Mouse (Mus musculus) forebrain, embryonic 11.5 days (tissue): ENCODE measurements around the gene Stxbp1. TPM values are rescaled to one million over a fixed set of nuclear protein-coding genes. Genes with fewer than 3 reads are reported as not detected.

Source experiments
- ATAC-seq: fragments of 200-750 bp; cut with Nextera tagmentation; replicated peaks from 2 replicates; pipeline ENCODE4 v1.8.0; 2017; ENCODE audit warnings: moderate TSS enrichment; ENCODE audit not compliant: low FRiP score
- DNase-seq: peaks from one replicate; pipeline ENCODE4 v3.0.0-alpha.2; 2017; ENCODE audit warnings: low spot score
- H3K27ac ChIP-seq: fragments of 300-500 bp; sonication (generic); 2 replicates; pipeline ENCODE4 v1.5.1; 2014; ENCODE audit warnings: low read depth, low read length
- H3K27me3 ChIP-seq: fragments of 300-500 bp; sonication (generic); 2 replicates; pipeline ENCODE4 v1.6.1; 2014; ENCODE audit warnings: mild to moderate bottlenecking, low read length, mixed read lengths; ENCODE audit not compliant: control insufficient read depth, insufficient read depth
- H3K36me3 ChIP-seq: fragments of 300-500 bp; sonication (generic); 2 replicates; pipeline ENCODE4 v1.6.1; 2014; ENCODE audit warnings: mild to moderate bottlenecking, low read length, moderate library complexity, mixed read lengths; ENCODE audit not compliant: control insufficient read depth, insufficient read depth
- H3K4me1 ChIP-seq: fragments of 300-500 bp; sonication (generic); replicated peaks from 2 replicates; pipeline ENCODE4 v1.6.1; 2014; ENCODE audit warnings: low read length, mixed read lengths; ENCODE audit not compliant: control insufficient read depth, insufficient read depth
- H3K4me2 ChIP-seq: fragments of 300-500 bp; sonication (generic); 2 replicates; pipeline ENCODE4 v1.6.1; 2014; ENCODE audit warnings: low read depth, mild to moderate bottlenecking, low read length, moderate library complexity, mixed read lengths; ENCODE audit not compliant: severe bottlenecking
- H3K4me3 ChIP-seq: fragments of 300-500 bp; sonication (generic); 2 replicates; pipeline ENCODE4 v1.5.1; 2014; ENCODE audit warnings: low read depth, low read length
- H3K9ac ChIP-seq: fragments of 300-500 bp; sonication (generic); 2 replicates; pipeline ENCODE4 v1.6.1; 2014; ENCODE audit warnings: low read length
- H3K9me3 ChIP-seq: fragments of 300-500 bp; sonication (generic); 2 replicates; pipeline ENCODE4 v1.6.1; 2016; ENCODE audit warnings: low read length, mixed read lengths; ENCODE audit not compliant: control insufficient read depth
- WGBS: fragments of 180-500 bp; shearing (Covaris S2); extraction: QIAGEN DNeasy Blood & Tissue Kit; methylation state at CpG from one replicate; pipeline ENCODE4 v1.1.7; 2014; 5-methylcytosine and 5-hydroxymethylcytosine counted together
- polyA plus RNA-seq: library from polyadenylated mRNA; unstranded; fragments of >200 nt; fragmentation: Nextera tagmentation; extraction: Ambion mirVana; gene quantifications from 2 replicates; pipeline ENCODE4 v1.2.1, GENCODE M21; 2014

The Stxbp1 gene
- polyA plus RNA-seq, 1 experiment from 2014 or later = 44.0 TPM

DNA sequence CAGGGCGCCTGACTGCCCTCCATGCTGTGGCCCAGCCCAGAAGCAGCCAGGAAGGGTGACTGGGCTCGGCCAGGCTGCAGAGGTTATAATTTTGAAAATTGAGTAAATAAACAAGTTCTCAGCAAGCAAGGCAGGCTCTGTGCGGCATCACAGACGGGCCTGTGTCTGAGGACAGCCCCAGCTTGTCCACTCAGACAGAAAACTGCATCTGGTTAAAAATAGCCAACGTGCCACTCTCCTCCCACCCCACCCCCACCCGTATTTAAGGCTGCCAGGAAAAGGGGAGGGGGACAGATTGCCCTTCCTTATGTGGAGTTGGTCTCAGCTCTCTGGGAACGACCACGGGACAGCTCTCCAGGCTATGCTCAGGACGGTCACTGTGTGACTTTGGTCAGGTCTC, 41.0 kb upstream of the Stxbp1 start:
- 0 out of 2 replicates have a peak overlapping the region, but pooled peaks have one; percentile 18 for H3K27ac ChIP-seq
- 34% methylated on average over 9 of the region's 9 CpGs for WGBS
- peaks cover 3% of the 10 kb centered on the region; the same call in 1 of the 2 replicates for H3K4me1 ChIP-seq

DNA sequence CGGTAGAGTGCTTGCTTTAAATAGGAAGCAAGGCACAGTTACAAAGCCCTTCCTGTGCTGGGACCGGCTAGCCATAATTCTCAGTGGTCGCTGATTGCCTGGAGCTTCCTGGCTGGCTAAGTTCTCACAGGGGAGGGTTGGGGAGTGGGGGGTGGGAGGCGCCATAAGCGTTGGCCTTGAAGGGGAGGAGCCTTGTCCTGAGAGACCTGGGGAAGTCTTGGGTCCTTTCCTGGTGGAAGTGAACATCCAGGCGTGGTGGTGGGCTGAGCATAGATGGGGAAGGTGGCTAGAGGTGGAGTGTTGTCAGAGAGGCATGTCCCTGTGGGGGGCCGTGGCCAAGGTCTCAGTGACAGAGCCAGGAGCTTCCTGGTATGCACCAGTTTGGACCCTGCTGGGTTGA, 37.7 kb upstream of the Stxbp1 start:
- H3K27me3 ChIP-seq = no peaks in the 10 kb centered on the region
- H3K4me3 ChIP-seq = no peak overlapping the region
- no peak overlapping the region for H3K4me2 ChIP-seq
- DNase-seq = no peak
- H3K9me3 ChIP-seq = no peaks in the 10 kb centered on the region
- ATAC-seq = no peak
- WGBS = 42% methylated on average over 7 of the region's 7 CpGs
- H3K36me3 ChIP-seq = no peaks in the 10 kb centered on the region
- peaks cover 9% of the 10 kb centered on the region; the same call in 1 of the 2 replicates for H3K4me1 ChIP-seq
- H3K9ac ChIP-seq = no peak overlapping the region
- H3K27ac ChIP-seq = no peak overlapping the region

More for the DNA sequence above, 41.0 kb upstream of the Stxbp1 start:
- DNase-seq (no peak), ATAC-seq (no peak)
- H3K4me3 ChIP-seq = no peak overlapping the region
- no peaks in the 10 kb centered on the region for H3K27me3 ChIP-seq
- no peaks in the 10 kb centered on the region for H3K36me3 ChIP-seq
- H3K4me2 ChIP-seq = no peak overlapping the region
- H3K9me3 ChIP-seq = no peaks in the 10 kb centered on the region
- H3K9ac ChIP-seq = no peak overlapping the region

DNA sequence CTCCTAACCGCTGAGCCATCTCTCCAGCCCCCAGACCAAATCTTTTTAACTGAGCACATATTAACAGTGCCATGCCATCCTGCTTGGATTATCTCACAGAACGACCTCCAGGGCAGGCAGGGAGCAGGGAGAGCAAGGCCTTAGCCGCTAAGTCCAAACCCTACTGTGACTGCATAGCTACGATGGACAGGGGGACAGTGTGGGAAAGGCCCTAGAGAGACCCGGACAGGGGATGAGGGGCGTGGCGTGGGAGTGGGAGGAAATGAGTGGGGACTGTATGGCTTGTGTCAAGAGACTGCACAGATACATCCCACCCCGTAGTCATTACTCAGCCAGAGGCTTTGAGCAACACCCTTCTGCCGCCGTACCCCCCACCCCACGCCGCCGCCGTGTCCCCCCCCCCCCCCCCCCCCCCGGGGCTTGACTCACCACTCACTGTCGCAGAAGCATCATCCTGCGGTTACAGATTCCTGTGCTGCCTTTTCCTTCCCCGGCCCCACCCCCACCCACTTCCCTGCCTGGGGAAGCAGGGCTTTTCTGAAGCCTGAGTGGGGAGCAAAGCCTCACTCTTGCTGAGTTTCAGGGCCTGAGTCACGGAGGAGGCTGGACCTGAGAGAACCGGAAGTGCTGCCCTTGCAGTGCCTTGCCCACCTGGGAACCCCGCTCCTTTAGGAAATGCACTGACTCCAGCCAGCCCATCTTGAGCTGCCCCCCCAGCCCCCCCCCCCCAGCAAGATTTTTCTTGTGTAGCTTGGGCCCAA, 35.4 kb upstream of the Stxbp1 start:
- Histone ChIP-seq H3K27ac (no peak overlapping the region), H3K9me3 (no peaks in the 10 kb centered on the region), H3K27me3 (no peaks in the 10 kb centered on the region), H3K4me3 (no peak overlapping the region), H3K36me3 (no peaks in the 10 kb centered on the region), H3K9ac (no peak overlapping the region), H3K4me1 (peaks cover 9% of the 10 kb centered on the region; the same call in 1 of the 2 replicates), H3K4me2 (no peak overlapping the region)
- DNase-seq (no peak), ATAC-seq (no peak)
- WGBS = 64% methylated on average over 13 of the region's 21 CpGs

DNA sequence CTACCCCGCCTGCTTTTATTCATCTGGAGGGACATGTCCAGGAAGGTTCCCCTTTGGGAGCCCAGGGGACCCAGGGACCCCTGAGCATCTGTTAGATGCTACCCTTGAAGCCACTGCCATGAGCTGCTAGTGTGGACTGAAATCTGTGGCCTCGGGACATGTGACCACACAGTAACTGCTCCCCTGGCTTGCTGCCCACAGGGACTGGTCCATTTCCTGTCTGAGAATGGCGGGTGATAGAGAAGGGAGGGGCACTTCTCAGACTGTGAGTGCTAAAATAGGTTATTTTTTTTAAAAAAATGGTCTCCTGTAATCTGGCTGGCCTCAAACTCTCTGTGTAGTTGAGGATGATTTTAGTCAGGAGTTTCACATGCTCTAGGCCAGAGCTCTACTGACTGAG, 34.7 kb upstream of the Stxbp1 start:
- 52% methylated on average over 3 of the region's 3 CpGs for WGBS
- Histone ChIP-seq H3K4me3 (no peak overlapping the region), H3K27ac (no peak overlapping the region), H3K4me1 (peaks cover 9% of the 10 kb centered on the region; the same call in 1 of the 2 replicates), H3K9ac (no peak overlapping the region), H3K4me2 (no peak overlapping the region), H3K27me3 (no peaks in the 10 kb centered on the region), H3K36me3 (no peaks in the 10 kb centered on the region), H3K9me3 (no peaks in the 10 kb centered on the region)
- no peak for DNase-seq
- ATAC-seq = no peak

DNA sequence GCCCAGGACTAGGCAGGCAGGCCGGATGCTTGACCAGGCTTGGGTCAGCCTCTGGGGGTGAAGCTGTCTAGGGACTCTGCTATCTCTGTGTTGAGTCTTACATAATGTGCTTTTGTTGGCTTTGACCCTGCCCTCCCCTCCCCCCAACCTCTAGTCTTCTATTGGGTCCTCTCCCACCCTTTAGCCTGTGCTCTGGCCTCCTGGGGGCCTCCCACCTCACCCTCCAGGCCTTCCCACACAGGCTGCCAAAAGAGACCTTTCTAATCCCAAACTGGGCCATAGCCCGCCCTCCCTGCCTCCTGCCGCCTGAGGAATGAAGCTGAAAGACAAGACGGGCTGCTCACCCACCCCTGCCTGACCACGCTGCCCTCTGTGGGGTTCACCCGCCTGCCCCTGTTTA, 34.0 kb upstream of the Stxbp1 start:
- no peak overlapping the region for H3K4me2 ChIP-seq
- no peak overlapping the region for H3K27ac ChIP-seq
- no peaks in the 10 kb centered on the region for H3K9me3 ChIP-seq
- DNase-seq (no peak), ATAC-seq (no peak)
- no peak overlapping the region for H3K9ac ChIP-seq
- no peak overlapping the region for H3K4me3 ChIP-seq
- H3K36me3 ChIP-seq = no peaks in the 10 kb centered on the region
- 14% methylated on average over 6 of the region's 6 CpGs for WGBS
- peaks cover 12% of the 10 kb centered on the region; the same call in 1 of the 2 replicates for H3K4me1 ChIP-seq
- no peaks in the 10 kb centered on the region for H3K27me3 ChIP-seq

DNA sequence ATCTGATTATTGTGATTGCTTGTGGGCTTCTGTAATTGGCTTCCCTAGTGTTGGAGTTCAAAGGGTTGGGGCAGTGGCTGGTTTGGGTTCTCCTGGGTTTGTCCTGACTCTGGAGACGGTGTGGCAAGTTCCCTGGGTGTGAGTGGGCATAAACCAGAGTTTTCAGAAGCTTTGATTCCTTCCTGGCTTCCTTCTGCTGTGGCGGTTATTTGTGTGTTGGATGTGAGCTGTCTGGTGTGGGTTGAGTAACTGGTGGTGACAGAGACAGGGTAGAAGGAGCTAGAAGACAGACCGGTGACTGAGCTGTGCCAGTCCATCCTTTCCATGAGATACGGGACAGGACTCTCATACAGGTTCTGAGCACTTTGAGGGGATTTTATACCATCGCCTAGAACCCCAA, 32.5 kb upstream of the Stxbp1 start:
- Histone ChIP-seq H3K4me1 (peaks cover 17% of the 10 kb centered on the region; the same call in 1 of the 2 replicates), H3K9me3 (no peaks in the 10 kb centered on the region), H3K4me3 (no peak overlapping the region), H3K9ac (no peak overlapping the region), H3K36me3 (no peaks in the 10 kb centered on the region), H3K27me3 (no peaks in the 10 kb centered on the region), H3K4me2 (no peak overlapping the region), H3K27ac (no peak overlapping the region)
- ATAC-seq (no peak), DNase-seq (no peak)
- 86% methylated on average over 5 of the region's 5 CpGs for WGBS

DNA sequence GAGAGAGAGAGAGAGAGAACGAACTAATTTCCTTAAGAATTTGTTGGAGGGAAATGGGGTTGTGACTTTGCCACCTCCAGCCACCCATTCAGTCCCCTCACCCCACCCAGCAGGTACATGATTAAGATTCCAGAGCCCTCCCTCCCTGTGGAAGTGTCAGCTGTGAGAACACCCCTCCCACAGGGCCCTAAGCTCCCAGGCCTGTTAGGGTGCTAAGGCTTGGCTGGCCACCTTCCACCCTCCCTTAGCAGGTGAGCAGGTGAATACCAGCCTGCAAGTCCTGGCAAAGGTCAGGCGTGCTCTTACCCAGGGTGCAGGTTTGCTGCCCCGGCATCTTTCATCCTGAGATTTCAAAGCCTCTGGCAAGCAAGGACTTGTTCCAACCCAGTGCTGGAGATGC, 31.4 kb upstream of the Stxbp1 start:
- Histone ChIP-seq H3K4me1 (peaks cover 17% of the 10 kb centered on the region; the same call in 1 of the 2 replicates), H3K4me2 (no peak overlapping the region), H3K36me3 (no peaks in the 10 kb centered on the region), H3K9me3 (no peaks in the 10 kb centered on the region), H3K4me3 (no peak overlapping the region), H3K27ac (no peak overlapping the region), H3K27me3 (no peaks in the 10 kb centered on the region), H3K9ac (no peak overlapping the region)
- DNase-seq (no peak), ATAC-seq (no peak)
- WGBS = 60% methylated on average over 3 of the region's 3 CpGs

DNA sequence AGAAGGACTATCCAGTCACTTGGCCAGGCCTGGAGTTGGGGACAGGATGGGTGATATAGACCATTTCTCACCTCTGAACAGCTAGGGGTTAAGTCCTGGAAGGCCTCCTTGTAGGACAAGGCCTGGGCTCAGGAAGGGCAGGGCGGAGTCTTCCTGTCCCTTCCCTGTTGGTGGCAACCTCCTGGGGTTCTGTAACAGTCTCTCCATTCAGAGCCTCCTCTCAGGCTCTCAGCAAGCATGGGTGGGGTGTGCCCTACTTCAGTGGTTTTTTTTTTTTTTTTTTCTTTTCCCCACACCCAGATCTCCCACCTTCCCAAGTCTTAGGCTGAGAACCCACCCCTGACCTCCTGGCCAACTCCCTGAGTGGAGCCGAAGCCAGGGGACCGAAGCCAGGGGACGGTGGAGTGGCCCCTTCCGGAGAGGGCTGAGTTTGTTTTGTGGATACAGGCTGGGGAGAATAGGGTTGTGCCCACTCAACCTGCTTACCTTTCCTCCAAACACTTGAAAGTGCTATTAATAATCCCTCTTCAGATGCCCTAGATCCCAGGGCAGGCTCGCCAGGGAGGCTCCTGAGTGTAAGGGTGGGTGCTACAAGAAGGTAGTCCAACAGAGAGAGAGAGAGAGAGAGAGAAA, 30.8 kb upstream of the Stxbp1 start:
- peaks cover 17% of the 10 kb centered on the region; the same call in 1 of the 2 replicates for H3K4me1 ChIP-seq
- no peak overlapping the region for H3K4me3 ChIP-seq
- no peak for DNase-seq

More for the DNA sequence above, 30.8 kb upstream of the Stxbp1 start:
- Histone ChIP-seq H3K9ac (no peak overlapping the region), H3K9me3 (no peaks in the 10 kb centered on the region), H3K4me2 (peak overlapping the region; percentile 97; the same call in 1 of the 2 replicates), H3K27me3 (no peaks in the 10 kb centered on the region), H3K36me3 (no peaks in the 10 kb centered on the region), H3K27ac (no peak overlapping the region)
- ATAC-seq = no peak
- WGBS = 48% methylated on average over 6 of the region's 6 CpGs
